Mouse (Mus musculus) kidney, postnatal 0 days (tissue): ENCODE measurements around the gene Grip1. TPM values are rescaled to one million over a fixed set of nuclear protein-coding genes. Genes with fewer than 3 reads are reported as not detected.

ENCODE experiments used
- ATAC-seq: fragments of 200-750 bp; cut with Nextera tagmentation; replicated peaks from 2 replicates; pipeline ENCODE4 v1.8.0; 2017; ENCODE audit warnings: low read depth, moderate number of reproducible peaks, moderate TSS enrichment, moderate library complexity; ENCODE audit not compliant: low FRiP score
- DNase-seq: peaks from one replicate; pipeline ENCODE4 v3.0.0-alpha.2; 2016; ENCODE audit warnings: low spot score
- H3K27ac ChIP-seq: fragments of 300-500 bp; sonication (generic); 2 replicates; pipeline ENCODE4 v1.5.1; 2014; ENCODE audit warnings: mild to moderate bottlenecking
- H3K27me3 ChIP-seq: fragments of 300-500 bp; sonication (generic); 2 replicates; pipeline ENCODE4 v1.6.1; 2014; ENCODE audit warnings: low read length, mixed read lengths; ENCODE audit not compliant: insufficient read depth
- H3K36me3 ChIP-seq: fragments of 300-500 bp; sonication (generic); 2 replicates; pipeline ENCODE4 v1.6.1; 2014; ENCODE audit warnings: low read length, mixed read lengths; ENCODE audit not compliant: insufficient read depth
- H3K4me1 ChIP-seq: fragments of 300-500 bp; sonication (generic); replicated peaks from 2 replicates; pipeline ENCODE4 v1.6.1; 2014; ENCODE audit warnings: antibody characterized with exemption, low read length, mixed read lengths; ENCODE audit not compliant: insufficient read depth
- H3K4me2 ChIP-seq: fragments of 300-500 bp; sonication (generic); 2 replicates; pipeline ENCODE4 v1.6.1; 2014; ENCODE audit warnings: mild to moderate bottlenecking, low read length, moderate library complexity, mixed read lengths
- H3K4me3 ChIP-seq: fragments of 300-500 bp; sonication (generic); replicated peaks from 2 replicates; pipeline ENCODE4 v1.5.1; 2014; ENCODE audit warnings: low read depth, low read length
- H3K9ac ChIP-seq: fragments of 300-500 bp; sonication (generic); 2 replicates; pipeline ENCODE4 v1.6.1; 2014; ENCODE audit warnings: low read depth, low read length
- H3K9me3 ChIP-seq: fragments of 300-500 bp; sonication (generic); replicated peaks from 2 replicates; pipeline ENCODE4 v1.6.1; 2016; ENCODE audit warnings: low read length, inconsistent platforms, mixed read lengths
- CTCF ChIP-seq: IDR thresholded peaks from 2 replicates; pipeline ENCODE4 v1.5.1; 2016; ENCODE audit warnings: antibody characterized with exemption, low read depth, mild to moderate bottlenecking, moderate library complexity
- WGBS: fragments of 180-500 bp; shearing (Covaris S2); extraction: QIAGEN DNeasy Blood & Tissue Kit; methylation state at CpG from one replicate; pipeline ENCODE4 v1.1.7; 2014; 5-methylcytosine and 5-hydroxymethylcytosine counted together
- polyA plus RNA-seq: library from polyadenylated mRNA; unstranded; fragments of >200 nt; fragmentation: Nextera tagmentation; extraction: Ambion mirVana; gene quantifications from 2 replicates; pipeline ENCODE4 v1.2.1, GENCODE M21; 2015

Grip1 gene
- polyA plus RNA-seq, 1 experiment from 2014 or later: 3.1 TPM

GRCm38 (mm10) chr10:119610279-119610895, 156.8 kb downstream of the Grip1 start:
- no peak overlapping the region; the same call in 1 of the 2 replicates for H3K4me2 ChIP-seq
- ATAC-seq (no peak), DNase-seq (peak; percentile 56)
- peaks cover 5% of the 10 kb centered on the region; the same call in 1 of the 2 replicates for H3K4me1 ChIP-seq
- H3K9me3 ChIP-seq: no peaks in the 10 kb centered on the region
- peak; percentile 67 for TF ChIP-seq CTCF
- H3K27ac ChIP-seq: no peak overlapping the region
- H3K27me3 ChIP-seq: no peaks in the 10 kb centered on the region
- 53% methylated on average over 9 of the region's 9 CpGs for WGBS
- no peak overlapping the region for H3K4me3 ChIP-seq
- no peak overlapping the region for H3K9ac ChIP-seq
- no peaks in the 10 kb centered on the region for H3K36me3 ChIP-seq

DNA sequence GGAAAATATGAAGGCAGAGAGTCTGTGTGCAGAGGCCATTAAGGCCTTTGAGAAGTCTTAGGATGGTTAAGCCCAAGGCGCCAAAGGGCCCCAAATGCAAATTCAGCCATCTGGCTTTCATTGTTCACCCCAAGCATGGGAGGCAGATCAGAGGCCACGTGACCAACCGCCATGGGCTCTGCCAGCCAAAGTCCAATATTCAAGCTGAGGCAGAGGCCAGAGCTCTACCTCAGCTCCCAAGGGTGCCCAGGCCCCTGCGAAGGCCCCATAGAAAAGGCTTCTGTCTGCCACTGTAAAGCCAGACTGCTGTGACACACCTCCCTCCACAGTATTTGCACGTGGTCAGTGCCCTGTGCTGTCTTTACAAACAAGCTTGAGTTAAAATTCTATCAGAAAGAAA, 158.4 kb downstream of the Grip1 start:
- Histone ChIP-seq H3K36me3 (no peaks in the 10 kb centered on the region), H3K9me3 (no peaks in the 10 kb centered on the region), H3K4me2 (no peak overlapping the region), H3K4me1 (peaks cover 11% of the 10 kb centered on the region; the same call in 1 of the 2 replicates), H3K4me3 (no peak overlapping the region), H3K9ac (no peak overlapping the region), H3K27ac (no peak overlapping the region), H3K27me3 (no peaks in the 10 kb centered on the region)
- 91% methylated on average over 5 of the region's 5 CpGs for WGBS
- DNase-seq: no peak
- no peak for ATAC-seq
- TF ChIP-seq CTCF: no peak

GRCm38 (mm10) chr10:119614726-119615125, 161.1 kb downstream of the Grip1 start:
- no peaks in the 10 kb centered on the region for H3K9me3 ChIP-seq
- peaks cover 11% of the 10 kb centered on the region; the same call in 1 of the 2 replicates for H3K4me1 ChIP-seq
- no peak overlapping the region for H3K27ac ChIP-seq
- H3K9ac ChIP-seq: no peak overlapping the region
- H3K4me3 ChIP-seq: no peak overlapping the region
- peak overlapping the region; percentile 39 for H3K4me2 ChIP-seq
- no peak for TF ChIP-seq CTCF
- no peak for ATAC-seq
- WGBS: 44% methylated on average over 7 of the region's 7 CpGs
- peak; percentile 79 for DNase-seq
- no peaks in the 10 kb centered on the region for H3K27me3 ChIP-seq
- H3K36me3 ChIP-seq: no peaks in the 10 kb centered on the region

GRCm38 (mm10) chr10:119615240-119615885, 161.7 kb downstream of the Grip1 start:
- Histone ChIP-seq H3K4me3 (no peak overlapping the region), H3K9me3 (no peaks in the 10 kb centered on the region), H3K27ac (no peak overlapping the region), H3K4me1 (peaks cover 11% of the 10 kb centered on the region; the same call in 1 of the 2 replicates), H3K36me3 (no peaks in the 10 kb centered on the region), H3K9ac (no peak overlapping the region), H3K4me2 (peak overlapping the region; percentile 39), H3K27me3 (no peaks in the 10 kb centered on the region)
- ATAC-seq: peak; percentile 88; the same call in 1 of the 2 replicates
- 65% methylated on average over 14 of the region's 14 CpGs for WGBS
- peak; percentile 92 for DNase-seq
- TF ChIP-seq CTCF: no peak

DNA sequence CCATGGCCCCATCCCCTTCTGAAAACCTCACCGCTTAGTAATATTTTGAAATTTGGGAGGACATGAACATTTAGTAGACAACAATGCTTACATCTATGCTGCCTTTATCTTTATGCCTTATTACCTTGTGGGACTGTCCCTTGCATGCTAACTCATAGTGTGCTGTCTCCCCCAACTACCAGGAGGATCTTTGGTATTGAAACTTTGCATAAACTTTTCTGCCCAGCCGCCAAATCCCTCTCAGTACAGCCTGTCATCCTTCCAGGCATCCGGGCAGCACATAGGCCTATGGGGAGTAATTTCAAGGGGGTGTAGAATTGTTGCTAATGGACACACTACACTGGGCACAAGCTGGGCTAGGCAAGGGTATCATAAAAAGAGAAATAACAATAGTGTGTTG, 162.4 kb downstream of the Grip1 start:
- no peak overlapping the region for H3K9ac ChIP-seq
- H3K27me3 ChIP-seq: no peaks in the 10 kb centered on the region
- H3K36me3 ChIP-seq: no peaks in the 10 kb centered on the region
- no peak overlapping the region for H3K4me2 ChIP-seq
- no peak for ATAC-seq
- no peak overlapping the region for H3K27ac ChIP-seq
- no peak for DNase-seq
- WGBS: 74% methylated on average over 3 of the region's 3 CpGs
- peaks cover 11% of the 10 kb centered on the region; the same call in 1 of the 2 replicates for H3K4me1 ChIP-seq
- no peak overlapping the region for H3K4me3 ChIP-seq
- TF ChIP-seq CTCF: no peak
- H3K9me3 ChIP-seq: no peaks in the 10 kb centered on the region

DNA sequence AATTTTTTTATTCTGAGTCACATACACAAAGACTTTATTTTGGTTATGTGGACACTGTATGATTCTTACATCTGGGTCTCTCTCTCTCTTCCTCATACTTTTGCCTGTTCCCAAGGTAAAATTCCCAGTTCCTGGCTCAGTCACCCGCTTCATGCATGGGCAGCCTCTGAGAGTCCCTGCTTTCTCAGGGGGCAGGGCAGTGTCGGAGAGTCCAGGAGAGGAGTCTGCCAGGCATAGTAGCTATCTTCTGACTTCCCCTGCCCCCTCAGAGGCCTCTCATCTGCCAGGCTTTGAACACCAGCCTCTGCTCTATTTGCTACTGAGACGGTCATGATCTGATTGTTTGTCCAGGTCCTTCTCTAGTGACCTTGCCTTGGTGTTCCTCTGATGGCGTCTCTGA, 175.0 kb downstream of the Grip1 start:
- WGBS: 40% methylated on average over 4 of the region's 4 CpGs
- no peak for TF ChIP-seq CTCF
- ATAC-seq (no peak), DNase-seq (no peak)
- Histone ChIP-seq H3K36me3 (no peaks in the 10 kb centered on the region), H3K9me3 (no peaks in the 10 kb centered on the region), H3K27me3 (no peaks in the 10 kb centered on the region), H3K4me3 (no peak overlapping the region), H3K9ac (no peak overlapping the region), H3K4me1 (0 out of 2 replicates have a peak, but pooled peaks cover 3% of the 10 kb centered on the region), H3K27ac (no peak overlapping the region), H3K4me2 (no peak overlapping the region)
